Mouse (Mus musculus) liver, postnatal 0 days (tissue): ENCODE data around the gene Hspg2.

ENCODE experiments used
- CTCF ChIP-seq: sonication (generic); IDR thresholded peaks from 2 replicates; pipeline ENCODE4 v1.5.1; 2016; ENCODE audit warnings: antibody characterized with exemption, low read depth
- EP300 ChIP-seq: IDR thresholded peaks from 2 replicates; pipeline ENCODE4 v1.6.1; 2016; ENCODE audit warnings: antibody characterized with exemption, low read depth, mild to moderate bottlenecking

DNA sequence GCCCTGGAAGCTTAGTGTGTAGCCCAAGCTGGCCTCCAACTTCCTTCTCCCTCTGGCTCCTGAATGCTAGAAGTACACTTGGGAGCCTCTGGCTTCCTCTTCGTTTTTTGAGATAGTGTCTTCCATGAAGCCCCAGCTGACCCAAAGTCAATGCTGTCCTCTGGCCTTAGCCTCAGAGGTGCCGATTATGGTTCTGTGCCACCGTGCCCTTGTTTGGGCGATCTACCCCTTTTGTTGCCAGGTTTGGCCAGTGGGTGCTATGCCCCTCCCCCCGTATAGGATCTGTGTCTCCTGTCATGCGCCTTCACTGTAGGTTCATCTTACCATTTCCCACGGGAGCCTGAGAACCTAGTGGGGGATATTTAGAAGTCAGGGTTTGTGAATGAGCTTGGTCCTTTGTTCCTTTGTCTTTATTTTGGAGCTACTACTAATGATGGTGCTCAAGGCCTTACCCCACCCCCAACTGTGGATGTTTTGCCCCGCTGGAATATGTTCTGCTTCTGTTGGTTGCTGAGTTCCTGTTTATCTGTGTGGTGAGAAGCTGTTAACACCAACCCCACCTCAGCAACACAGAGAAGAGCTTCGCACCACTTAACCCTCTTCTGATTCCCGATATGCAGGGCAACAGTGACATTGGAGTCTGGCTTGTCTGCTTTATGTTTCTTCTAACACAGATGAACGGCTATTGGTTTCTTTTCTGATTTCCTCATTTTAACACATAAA is 135.0 kb downstream of the Hspg2 start:
- no peak for TF ChIP-seq CTCF
- TF ChIP-seq EP300: no peak
